Mouse (Mus musculus): ENCODE measurements around the gene Slc37a2.
"Not testable (repeated sequence)": the region's sequence is repeated elsewhere in the genome, so short reads cannot be mapped to it uniquely, and the experiment has no call there.

Gene Slc37a2

GRCm38 (mm10) chr9:37255149-37255888 lies at the start of gene Slc37a2:
Slc37a2 (minus strand) TSS chr9:37255738.
- peak; percentile 72 to 83 for DNase-seq

GRCm38 (mm10) chr9:37301720-37302119 lies 46.2 kb upstream of the Slc37a2 start:
- DNase-seq: no peak

GRCm38 (mm10) chr9:37300501-37300900 lies 45.0 kb upstream of the Slc37a2 start:
- DNase-seq: not testable (repeated sequence)

- DNase-seq: no peak
Observed at GRCm38 (mm10) chr9:37295586-37295985, 40.0 kb upstream of the Slc37a2 start.

GRCm38 (mm10) chr9:37266622-37267021 lies 11.1 kb upstream of the Slc37a2 start:
- no peak for DNase-seq

GRCm38 (mm10) chr9:37255889-37256225 lies 319 bp upstream of the Slc37a2 start:
- peak; percentile 36 to 73 for DNase-seq

- DNase-seq: no peak
Observed at GRCm38 (mm10) chr9:37254531-37255110, 917 bp downstream of the Slc37a2 start.

GRCm38 (mm10) chr9:37250631-37251030 lies 4.9 kb downstream of the Slc37a2 start:
- DNase-seq: no peak

- no peak for DNase-seq
Observed at GRCm38 (mm10) chr9:37249976-37250375, 5.6 kb downstream of the Slc37a2 start.

- DNase-seq: no peak
Observed at GRCm38 (mm10) chr9:37248381-37248906, 7.1 kb downstream of the Slc37a2 start.

- DNase-seq: peak; percentile 35 to 60
Observed at GRCm38 (mm10) chr9:37247429-37247828, 8.1 kb downstream of the Slc37a2 start.

- no peak for DNase-seq
Observed at GRCm38 (mm10) chr9:37245810-37246209, 9.7 kb downstream of the Slc37a2 start.

GRCm38 (mm10) chr9:37245404-37245803 lies 10.1 kb downstream of the Slc37a2 start:
- DNase-seq: no peak

- DNase-seq: no peak
Observed at GRCm38 (mm10) chr9:37244600-37244999, 10.9 kb downstream of the Slc37a2 start.

- DNase-seq: no peak
Observed at GRCm38 (mm10) chr9:37242764-37243163, 12.8 kb downstream of the Slc37a2 start.

- no peak for DNase-seq
Observed at GRCm38 (mm10) chr9:37235951-37236737, 19.4 kb downstream of the Slc37a2 start.

GRCm38 (mm10) chr9:37232201-37233195 lies 23.0 kb downstream of the Slc37a2 start:
- no peak for DNase-seq

GRCm38 (mm10) chr9:37230486-37231195 lies 24.9 kb downstream of the Slc37a2 start:
- DNase-seq: no peak

- DNase-seq: peak; percentile 58 to 70
Observed at GRCm38 (mm10) chr9:37229880-37230325, 25.6 kb downstream of the Slc37a2 start.

GRCm38 (mm10) chr9:37225581-37225980 lies 30.0 kb downstream of the Slc37a2 start:
- no peak for DNase-seq

GRCm38 (mm10) chr9:37220755-37221154 lies 34.8 kb downstream of the Slc37a2 start:
- no peak for DNase-seq
